Mouse (Mus musculus): ENCODE data around the gene Gm5416. TPM values are rescaled to one million over a fixed set of nuclear protein-coding genes. Genes with fewer than 3 reads are reported as not detected.
"Not testable (repeated sequence)": the region's sequence is repeated elsewhere in the genome, so short reads cannot be mapped to it uniquely, and the experiment has no call there.

Gm5416 gene
- 5.7 and 5.8 TPM in 2 replicates for polyA plus RNA-seq (2015; fragmentation: Nextera tagmentation; extraction: Ambion mirVana)

- no peak for DNase-seq (ENCODE audit: low spot score)
- Histone ChIP-seq H3K4me1 (ENCODE audit: insufficient read depth, low read depth, low read length) (no peaks in the 10 kb centered on the region), H3K27ac (ENCODE audit: low read length) (no peak within 1 kb of the TSS), H3K4me2 (replicated peaks; ENCODE audit: low read depth, low read length) (no peak within 1 kb of the TSS), H3K9ac (replicated peaks; ENCODE audit: low read depth) (no peak within 1 kb of the TSS), H3K36me3 (ENCODE audit: insufficient read depth, low read length) (no peaks in the 10 kb centered on the region), H3K9me3 (ENCODE audit: low read length) (no peaks in the 10 kb centered on the region), H3K4me3 (ENCODE audit: low read depth, low read length) (no peak within 1 kb of the TSS), H3K27me3 (replicated peaks; ENCODE audit: insufficient read depth, low read length) (no peaks in the 10 kb centered on the region)
- no peak for ATAC-seq
- 75% methylated on average over 2 of the region's 2 CpGs for WGBS
- TF ChIP-seq CTCF (IDR thresholded peaks at IDR 0.05) = no peak
- TF ChIP-seq EP300 (IDR thresholded peaks at IDR 0.05) = no peak
These were observed at the start of gene Gm5416 for GRCm38 (mm10) chr16:36209967-36210453. Gene Gm5416 (plus strand): TSS chr16:36210403.

GRCm38 (mm10) chr16:36167841-36168240 lies 42.4 kb upstream of the Gm5416 start:
- H3K4me1 ChIP-seq (ENCODE audit: insufficient read depth, low read depth, low read length); DNase-seq (ENCODE audit: low spot score); H3K36me3 ChIP-seq (ENCODE audit: insufficient read depth, low read length); H3K4me3 ChIP-seq (ENCODE audit: low read depth, low read length); H3K27me3 ChIP-seq (replicated peaks; ENCODE audit: insufficient read depth, low read length); ATAC-seq; H3K9ac ChIP-seq (replicated peaks; ENCODE audit: low read depth); H3K4me2 ChIP-seq (replicated peaks; ENCODE audit: low read depth, low read length); H3K9me3 ChIP-seq (ENCODE audit: low read length); H3K27ac ChIP-seq (ENCODE audit: low read length): not testable (repeated sequence)
- 90% methylated on average over 9 of the region's 10 CpGs for WGBS

- H3K9me3 ChIP-seq (ENCODE audit: low read length) = no peaks in the 10 kb centered on the region
- DNase-seq (ENCODE audit: low spot score) (no peak), ATAC-seq (no peak)
- H3K4me2 ChIP-seq (replicated peaks; ENCODE audit: low read depth, low read length) = no peak overlapping the region
- no peaks in the 10 kb centered on the region for H3K27me3 ChIP-seq (replicated peaks; ENCODE audit: insufficient read depth, low read length)
- H3K27ac ChIP-seq (ENCODE audit: low read length) = no peak overlapping the region
- TF ChIP-seq CTCF (IDR thresholded peaks at IDR 0.05) (no peak), EP300 (IDR thresholded peaks at IDR 0.05) (no peak)
- no peaks in the 10 kb centered on the region for H3K4me1 ChIP-seq (ENCODE audit: insufficient read depth, low read depth, low read length)
- no peaks in the 10 kb centered on the region for H3K36me3 ChIP-seq (ENCODE audit: insufficient read depth, low read length)
- no peak overlapping the region for H3K9ac ChIP-seq (replicated peaks; ENCODE audit: low read depth)
- H3K4me3 ChIP-seq (ENCODE audit: low read depth, low read length) = no peak overlapping the region
These were observed 34.1 kb upstream of the Gm5416 start for GRCm38 (mm10) chr16:36176108-36176507.

GRCm38 (mm10) chr16:36179910-36180309 lies 30.3 kb upstream of the Gm5416 start:
- no peaks in the 10 kb centered on the region for H3K4me1 ChIP-seq (ENCODE audit: insufficient read depth, low read depth, low read length)
- TF ChIP-seq EP300 (IDR thresholded peaks at IDR 0.05) (no peak), CTCF (IDR thresholded peaks at IDR 0.05) (no peak)

GRCm38 (mm10) chr16:36183912-36184311 lies 26.3 kb upstream of the Gm5416 start, which contains the start of gene Gm5483:
Gene Gm5483 (plus strand): TSS chr16:36184212.
- not testable (repeated sequence) for H3K4me3 ChIP-seq (ENCODE audit: low read depth, low read length); DNase-seq (ENCODE audit: low spot score); H3K27me3 ChIP-seq (replicated peaks; ENCODE audit: insufficient read depth, low read length); H3K4me1 ChIP-seq (ENCODE audit: insufficient read depth, low read depth, low read length); H3K27ac ChIP-seq (ENCODE audit: low read length); H3K36me3 ChIP-seq (ENCODE audit: insufficient read depth, low read length); ATAC-seq; H3K9me3 ChIP-seq (ENCODE audit: low read length); H3K9ac ChIP-seq (replicated peaks; ENCODE audit: low read depth); H3K4me2 ChIP-seq (replicated peaks; ENCODE audit: low read depth, low read length)
- 62% methylated on average over 4 of the region's 4 CpGs for WGBS

More at GRCm38 (mm10) chr16:36179910-36180309, 30.3 kb upstream of the Gm5416 start:
- ATAC-seq = no peak
- Histone ChIP-seq H3K27ac (ENCODE audit: low read length) (no peak overlapping the region), H3K9me3 (ENCODE audit: low read length) (no peaks in the 10 kb centered on the region), H3K36me3 (ENCODE audit: insufficient read depth, low read length) (no peaks in the 10 kb centered on the region), H3K27me3 (replicated peaks; ENCODE audit: insufficient read depth, low read length) (no peaks in the 10 kb centered on the region), H3K4me2 (replicated peaks; ENCODE audit: low read depth, low read length) (no peak overlapping the region), H3K9ac (replicated peaks; ENCODE audit: low read depth) (no peak overlapping the region), H3K4me3 (ENCODE audit: low read depth, low read length) (no peak overlapping the region)
- DNase-seq (ENCODE audit: low spot score) = no peak
- 74% methylated on average over 2 of the region's 2 CpGs for WGBS

GRCm38 (mm10) chr16:36199226-36199625 lies 11.0 kb upstream of the Gm5416 start:
- Histone ChIP-seq H3K36me3 (ENCODE audit: insufficient read depth, low read length) (no peaks in the 10 kb centered on the region), H3K4me2 (replicated peaks; ENCODE audit: low read depth, low read length) (no peak overlapping the region), H3K27me3 (replicated peaks; ENCODE audit: insufficient read depth, low read length) (no peaks in the 10 kb centered on the region), H3K4me3 (ENCODE audit: low read depth, low read length) (no peak overlapping the region), H3K9ac (replicated peaks; ENCODE audit: low read depth) (no peak overlapping the region), H3K4me1 (ENCODE audit: insufficient read depth, low read depth, low read length) (no peaks in the 10 kb centered on the region), H3K27ac (ENCODE audit: low read length) (no peak overlapping the region), H3K9me3 (ENCODE audit: low read length) (no peaks in the 10 kb centered on the region)
- TF ChIP-seq EP300 (IDR thresholded peaks at IDR 0.05) (no peak), CTCF (IDR thresholded peaks at IDR 0.05) (no peak)
- WGBS = 60% methylated on average over 19 of the region's 19 CpGs
- DNase-seq (ENCODE audit: low spot score) (no peak), ATAC-seq (no peak)

- H3K4me1 ChIP-seq (ENCODE audit: insufficient read depth, low read depth, low read length) = no peaks in the 10 kb centered on the region
- H3K4me2 ChIP-seq (replicated peaks; ENCODE audit: low read depth, low read length) = no peak overlapping the region
- H3K4me3 ChIP-seq (ENCODE audit: low read depth, low read length) = no peak overlapping the region
- DNase-seq (ENCODE audit: low spot score) (no peak), ATAC-seq (no peak)
- H3K9me3 ChIP-seq (ENCODE audit: low read length) = no peaks in the 10 kb centered on the region
- H3K9ac ChIP-seq (replicated peaks; ENCODE audit: low read depth) = no peak overlapping the region
- no peak overlapping the region for H3K27ac ChIP-seq (ENCODE audit: low read length)
- WGBS = 45% methylated on average over 5 of the region's 5 CpGs
- TF ChIP-seq CTCF (IDR thresholded peaks at IDR 0.05) = no peak
- TF ChIP-seq EP300 (IDR thresholded peaks at IDR 0.05) = no peak
- H3K27me3 ChIP-seq (replicated peaks; ENCODE audit: insufficient read depth, low read length) = no peaks in the 10 kb centered on the region
- no peaks in the 10 kb centered on the region for H3K36me3 ChIP-seq (ENCODE audit: insufficient read depth, low read length)
These were observed 6.4 kb upstream of the Gm5416 start for GRCm38 (mm10) chr16:36203846-36204245.

- not testable (repeated sequence) for ATAC-seq; H3K36me3 ChIP-seq (ENCODE audit: insufficient read depth, low read length); H3K4me1 ChIP-seq (ENCODE audit: insufficient read depth, low read depth, low read length); H3K27ac ChIP-seq (ENCODE audit: low read length); H3K9ac ChIP-seq (replicated peaks; ENCODE audit: low read depth); H3K4me2 ChIP-seq (replicated peaks; ENCODE audit: low read depth, low read length); DNase-seq (ENCODE audit: low spot score); H3K9me3 ChIP-seq (ENCODE audit: low read length); H3K27me3 ChIP-seq (replicated peaks; ENCODE audit: insufficient read depth, low read length); H3K4me3 ChIP-seq (ENCODE audit: low read depth, low read length)
- 28% methylated on average over 2 of the region's 2 CpGs for WGBS
These were observed 4.5 kb upstream of the Gm5416 start for GRCm38 (mm10) chr16:36205684-36206083.

GRCm38 (mm10) chr16:36221168-36221567 lies 11.0 kb downstream of the Gm5416 start, which contains the start of gene 2010005H15Rik:
Gene 2010005H15Rik (plus strand): TSS chr16:36221468.
- H3K4me2 ChIP-seq (replicated peaks; ENCODE audit: low read depth, low read length); H3K27ac ChIP-seq (ENCODE audit: low read length); ATAC-seq; H3K36me3 ChIP-seq (ENCODE audit: insufficient read depth, low read length); H3K9ac ChIP-seq (replicated peaks; ENCODE audit: low read depth); H3K27me3 ChIP-seq (replicated peaks; ENCODE audit: insufficient read depth, low read length); H3K4me3 ChIP-seq (ENCODE audit: low read depth, low read length); H3K4me1 ChIP-seq (ENCODE audit: insufficient read depth, low read depth, low read length); H3K9me3 ChIP-seq (ENCODE audit: low read length); DNase-seq (ENCODE audit: low spot score): not testable (repeated sequence)
- WGBS = 87% methylated on average over 6 of the region's 7 CpGs

All from lung, postnatal 0 days (tissue).